ENCODE assay signal across 9 mouse cellular contexts in the genomic region with DNA sequence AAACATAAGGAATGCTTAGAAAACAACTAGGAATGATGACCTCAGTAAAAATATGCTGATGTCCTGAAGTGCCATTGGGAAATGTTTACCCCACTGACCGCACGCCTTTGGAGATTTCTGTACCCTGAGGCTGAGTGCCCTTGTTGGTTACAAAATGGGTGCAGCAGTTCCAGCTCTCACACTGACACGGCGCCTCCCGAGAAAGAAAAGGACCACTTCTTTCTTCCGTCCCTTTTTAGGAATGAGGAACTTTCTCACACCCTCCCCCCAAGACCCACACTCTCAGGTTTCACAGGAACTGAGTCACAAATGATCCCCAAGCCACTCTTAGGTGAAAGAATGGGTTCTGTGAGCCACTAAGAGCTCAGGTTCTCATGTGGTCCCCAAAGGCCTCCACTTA.
"Had no signal": no experiment of that assay in that cellular context is flagged by ENCODE, and none has a peak within 500 bp of the region (broad histone marks: within the 10 kb centered on the region; RNA-seq: fewer than 3 reads in every experiment).

No protein-coding gene starts in this region.

- DNase-seq: kidney, adult 11 months; kidney, postnatal 14 days; liver, embryonic 13.5 days; liver, postnatal 0 days; right cerebral cortex, postnatal 14 days had no signal

- H3K4me3 ChIP-seq: kidney, embryonic 15.5 days; left cerebral cortex, adult 2 months; limb, embryonic 10.5 days; liver, embryonic 13.5 days; midbrain, embryonic 13.5 days had no signal

- ATAC-seq: liver, postnatal 0 days; midbrain, embryonic 13.5 days had no signal
